ENCODE assay signal across 14 mouse cellular contexts in the genomic region with DNA sequence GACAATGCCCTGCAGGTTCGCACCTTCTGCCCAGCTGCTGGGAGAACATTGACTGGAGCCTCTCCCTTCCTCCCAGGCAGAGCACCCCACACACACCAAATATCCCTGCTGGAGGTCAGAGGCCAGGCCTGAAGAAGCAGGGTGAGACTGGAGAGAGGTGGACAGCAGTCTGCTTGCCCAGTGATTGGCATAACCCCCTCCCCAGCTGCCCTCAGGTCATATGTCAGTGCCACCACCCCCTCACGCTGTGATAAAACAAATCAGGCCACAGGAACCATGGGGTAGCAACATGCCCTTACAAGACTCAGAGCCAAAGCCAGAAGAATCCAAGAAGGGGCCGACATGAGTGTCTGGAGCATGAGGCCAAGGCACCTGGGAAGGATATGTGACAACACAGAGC. TPM values are rescaled to one million over a fixed set of nuclear protein-coding genes. Genes with fewer than 3 reads are reported as not detected.
DNase-seq lines count a peak whose midpoint lies in the region; ATAC-seq lines count a peak whose summit lies in the region.
"Had no signal": no experiment of that assay in that cellular context is flagged by ENCODE, and none has a peak within 500 bp of the region (broad histone marks: within the 10 kb centered on the region; RNA-seq: fewer than 3 reads in every experiment).

No protein-coding gene starts in this region.

- DNase-seq in cerebellum, adult 9-10 months: peak; percentile 57
- DNase-seq in cerebellum, adult 9-11 months: no peak
- no peak for DNase-seq in heart, postnatal 4 days
- no peak for DNase-seq in lung, postnatal 14 days
- DNase-seq in frontal cortex, postnatal 14 days (ENCODE audit: low spot score in 2 of 2): no peak
- DNase-seq: adrenal gland, postnatal 10 days; kidney, postnatal 36 days; midbrain, embryonic 14.5 days; thymus, postnatal 14 days had no signal

- H3K4me3 ChIP-seq in heart, embryonic 15.5 days: no peak overlapping the region
- no peak overlapping the region for H3K4me3 ChIP-seq in lung, embryonic 16.5 days (ENCODE audit: low read length)
- no peak overlapping the region for H3K4me3 ChIP-seq in stomach, embryonic 15.5 days (replicated peaks)
- H3K4me3 ChIP-seq: hindbrain, embryonic 15.5 days; neural tube, embryonic 12.5 days had no signal

- 65% methylated on average over 3 of the region's 3 CpGs for WGBS in heart, embryonic 15.5 days
- 74% methylated on average over 3 of the region's 3 CpGs for WGBS in lung, embryonic 16.5 days
- WGBS in stomach, embryonic 15.5 days: 76% methylated on average over 3 of the region's 3 CpGs

- peaks cover 60% of the 10 kb centered on the region for H3K4me1 ChIP-seq in heart, embryonic 15.5 days (replicated peaks)
- H3K4me1 ChIP-seq in lung, embryonic 16.5 days (replicated peaks; ENCODE audit: control insufficient read depth, insufficient read depth, low read length): peaks cover 39% of the 10 kb centered on the region
- H3K4me1 ChIP-seq in stomach, embryonic 15.5 days: peaks cover 23% of the 10 kb centered on the region

- H3K9ac ChIP-seq in heart, embryonic 15.5 days: no peak overlapping the region
- H3K9ac ChIP-seq in lung, embryonic 16.5 days (ENCODE audit: low read length): no peak overlapping the region
- H3K9ac ChIP-seq in stomach, embryonic 15.5 days: no peak overlapping the region
- H3K9ac ChIP-seq: hindbrain, embryonic 15.5 days; neural tube, embryonic 12.5 days had no signal

- no peaks in the 10 kb centered on the region for H3K36me3 ChIP-seq in heart, embryonic 15.5 days
- no peaks in the 10 kb centered on the region for H3K36me3 ChIP-seq in lung, embryonic 16.5 days (ENCODE audit: control insufficient read depth, insufficient read depth, low read length)
- H3K36me3 ChIP-seq in stomach, embryonic 15.5 days: no peaks in the 10 kb centered on the region
- H3K36me3 ChIP-seq: hindbrain, embryonic 15.5 days had no signal

- no peaks in the 10 kb centered on the region for H3K27me3 ChIP-seq in heart, embryonic 15.5 days
- H3K27me3 ChIP-seq in lung, embryonic 16.5 days (ENCODE audit: control insufficient read depth, insufficient read depth, low read depth, low read length): no peaks in the 10 kb centered on the region
- no peaks in the 10 kb centered on the region for H3K27me3 ChIP-seq in stomach, embryonic 15.5 days (replicated peaks)
- H3K27me3 ChIP-seq: hindbrain, embryonic 15.5 days; neural tube, embryonic 12.5 days had no signal

- H3K4me2 ChIP-seq in heart, embryonic 15.5 days: no peak overlapping the region
- no peak overlapping the region for H3K4me2 ChIP-seq in lung, embryonic 16.5 days (ENCODE audit: low read depth, low read length)
- no peak overlapping the region for H3K4me2 ChIP-seq in stomach, embryonic 15.5 days
- H3K4me2 ChIP-seq: hindbrain, embryonic 15.5 days; neural tube, embryonic 12.5 days had no signal

- no peak for ATAC-seq in heart, embryonic 15.5 days (replicated peaks; ENCODE audit: insufficient number of reproducible peaks, insufficient read depth, low FRiP score, low read depth)
- no peak for ATAC-seq in lung, embryonic 16.5 days (ENCODE audit: low read depth)
- ATAC-seq in stomach, embryonic 15.5 days (ENCODE audit: insufficient read depth, low FRiP score, low read depth): no peak

- no peaks in the 10 kb centered on the region for H3K9me3 ChIP-seq in heart, embryonic 15.5 days (replicated peaks)
- no peaks in the 10 kb centered on the region for H3K9me3 ChIP-seq in lung, embryonic 16.5 days (ENCODE audit: control insufficient read depth, low read length)
- no peaks in the 10 kb centered on the region for H3K9me3 ChIP-seq in stomach, embryonic 15.5 days
- H3K9me3 ChIP-seq: hindbrain, embryonic 15.5 days; neural tube, embryonic 12.5 days had no signal

- peak overlapping the region; percentile 60 for H3K27ac ChIP-seq in heart, embryonic 15.5 days
- H3K27ac ChIP-seq in lung, embryonic 16.5 days (ENCODE audit: low read length): peak overlapping the region; percentile 49
- H3K27ac ChIP-seq in stomach, embryonic 15.5 days: peak overlapping the region; percentile 85; the same call in 1 of the 2 replicates
- H3K27ac ChIP-seq: neural tube, embryonic 12.5 days had no signal

RNA-seq across cellular contexts. Expression of a gene that starts 17.2 kb away (rescaled TPM):
- polyA plus RNA-seq in heart, embryonic 15.5 days (2015; fragmentation: Nextera tagmentation; extraction: Ambion mirVana): 10.1 and 15.7 TPM in 2 replicates
- 10 to 100 TPM; 50.6 to 61.0 TPM for total RNA-seq in heart, postnatal 4 days (2021)
- 13.2 and 15.5 TPM in 2 replicates for polyA plus RNA-seq in lung, embryonic 16.5 days (2015; fragmentation: Nextera tagmentation; extraction: Ambion mirVana)
- 15.9 and 16.2 TPM in 2 replicates for polyA plus RNA-seq in stomach, embryonic 15.5 days (2015; fragmentation: Nextera tagmentation; extraction: Ambion mirVana)
